Mouse (Mus musculus): ENCODE measurements at regions not wholly inside any gene's neighbourhood (a gene's known extent, or its start where the extent isn't known, plus 50 kb on each side); places are given as distances from the start of the nearest gene placed in this dataset.

DNA sequence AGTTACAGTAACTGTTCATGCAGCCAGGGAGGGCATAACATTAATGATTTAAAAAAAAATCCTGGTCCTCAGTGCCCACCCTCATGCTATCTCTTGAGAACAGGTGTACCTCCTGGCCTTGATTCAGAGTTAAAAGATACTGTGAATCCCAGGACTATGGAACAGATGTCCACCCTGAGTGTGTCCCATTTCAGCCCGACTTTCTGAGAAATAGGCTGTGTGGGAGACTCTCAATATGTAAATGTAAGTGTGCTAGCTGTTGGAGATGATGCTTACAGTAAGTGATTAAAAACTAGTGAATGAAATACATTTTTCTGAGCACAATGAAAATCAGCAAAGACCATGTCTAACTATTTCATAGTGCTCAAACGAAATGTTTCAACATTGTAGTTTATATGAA, 219.2 kb downstream of the Etaa1 start:
- DNase-seq (ENCODE audit: low read depth, low spot score), result no peak

GRCm38 (mm10) chr11:17738879-17739278, 214.8 kb downstream of the Etaa1 start:
- DNase-seq (ENCODE audit: low read depth, low spot score), result no peak

DNA sequence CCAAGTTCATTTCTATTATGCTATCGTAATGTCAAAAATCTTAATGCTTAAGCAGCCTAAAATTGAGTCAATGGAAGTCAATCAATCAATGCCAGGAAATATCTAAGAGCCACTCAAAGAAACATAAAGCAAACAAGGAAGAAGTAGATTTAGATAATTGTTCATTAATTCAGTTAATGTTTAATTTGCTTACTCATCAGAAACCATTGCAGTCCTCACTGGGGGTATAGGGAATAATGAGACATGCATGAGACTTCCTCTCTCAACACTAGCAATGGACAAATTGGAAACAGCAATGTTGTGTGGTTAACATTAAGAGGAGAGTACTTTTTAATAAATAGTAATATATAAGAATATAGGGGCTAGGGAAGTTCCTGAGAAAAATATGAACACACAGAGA, 209.9 kb downstream of the Etaa1 start:
- no peak for DNase-seq (ENCODE audit: low read depth, low spot score)

GRCm38 (mm10) chr11:17750345-17750744, 203.3 kb downstream of the Etaa1 start:
- peak; percentile 23 for DNase-seq (ENCODE audit: low read depth, low spot score)

GRCm38 (mm10) chr11:17759224-17759623, 194.5 kb downstream of the Etaa1 start:
- no peak for DNase-seq (ENCODE audit: low read depth, low spot score)

- DNase-seq (ENCODE audit: low read depth, low spot score), result no peak
These were observed 190.3 kb downstream of the Etaa1 start for GRCm38 (mm10) chr11:17763411-17763810.

- no peak for DNase-seq (ENCODE audit: low read depth, low spot score)
These were observed 189.5 kb downstream of the Etaa1 start for GRCm38 (mm10) chr11:17764146-17764545.

DNA sequence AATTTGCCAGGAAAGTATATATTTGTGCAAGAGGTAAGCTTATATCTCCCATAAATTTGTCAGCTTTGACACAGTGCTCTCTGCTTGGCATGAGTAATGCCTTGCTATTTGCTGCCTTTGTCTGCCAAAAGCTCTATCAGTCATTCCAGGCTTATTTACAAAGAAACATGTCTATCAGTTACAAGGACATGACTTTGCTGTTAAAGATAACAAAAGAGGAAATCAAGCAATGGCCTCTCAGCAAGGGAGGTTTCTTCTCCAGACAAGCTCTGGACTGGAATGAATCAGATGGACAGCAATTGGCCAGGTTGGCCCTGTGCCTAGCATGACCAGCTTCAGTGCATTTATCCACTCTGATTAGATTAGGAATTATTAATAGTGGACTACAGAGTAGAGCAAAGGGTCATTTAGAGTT, 185.3 kb downstream of the Etaa1 start:
- DNase-seq (ENCODE audit: low read depth, low spot score), result peak; percentile 19

- no peak for DNase-seq (ENCODE audit: low read depth, low spot score)
These were observed 184.7 kb downstream of the Etaa1 start for GRCm38 (mm10) chr11:17768837-17769466.

DNA sequence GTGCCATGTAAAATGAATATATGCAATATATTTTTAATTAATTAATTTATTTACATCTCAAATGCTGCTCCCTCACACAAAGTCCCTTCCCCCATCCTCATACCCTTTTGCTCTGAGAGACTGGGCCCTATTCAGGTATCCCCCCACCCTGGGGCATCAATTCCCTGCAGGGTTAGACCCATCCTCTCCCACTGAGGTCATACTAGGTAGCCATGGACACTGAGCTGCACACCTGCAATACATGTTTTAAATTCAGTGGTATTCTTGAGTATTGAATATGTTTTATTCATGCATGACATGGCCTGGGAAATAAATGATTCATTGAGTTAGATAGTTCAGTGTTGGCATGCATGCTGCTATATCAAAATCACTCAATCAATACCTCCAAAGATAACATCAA, 156.0 kb downstream of the Etaa1 start:
- no peak for DNase-seq (ENCODE audit: low read depth, low spot score)

- DNase-seq (ENCODE audit: low read depth, low spot score), result no peak
These were observed 145.8 kb downstream of the Etaa1 start for GRCm38 (mm10) chr11:17807851-17808250.

DNA sequence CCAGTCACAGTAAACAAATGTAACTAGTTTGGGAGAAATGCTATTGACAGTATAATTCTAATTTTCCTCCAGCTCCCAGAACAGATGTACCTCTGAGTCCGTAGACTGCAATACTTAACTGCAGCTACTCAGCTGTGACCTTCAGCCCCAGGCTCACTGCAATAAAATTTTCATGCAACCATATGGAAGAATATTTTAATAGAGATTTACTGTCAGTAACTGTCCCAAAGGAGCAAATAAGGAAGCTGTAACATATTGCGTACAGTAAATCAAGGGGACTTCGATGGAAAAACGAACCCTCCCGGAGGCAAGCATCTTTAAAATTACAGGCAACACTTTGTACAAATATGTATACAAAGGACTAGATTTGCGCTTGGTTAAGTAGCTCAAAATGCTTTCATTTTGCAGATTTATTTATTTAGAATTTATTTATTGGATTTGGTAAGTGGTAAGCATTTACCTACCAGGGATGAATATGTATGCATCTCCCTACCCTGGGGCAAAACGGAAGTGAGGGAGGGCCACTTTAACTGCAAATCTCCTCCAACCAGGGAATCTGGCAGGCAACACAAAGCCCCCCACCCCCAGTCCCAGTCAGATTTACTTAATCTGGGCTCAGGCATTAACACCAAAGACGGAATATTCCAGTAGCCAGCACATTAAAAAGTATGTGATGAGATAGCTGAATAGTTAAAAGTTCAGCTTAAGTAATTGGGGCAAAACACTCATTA, 141.7 kb downstream of the Etaa1 start:
- DNase-seq (ENCODE audit: low read depth, low spot score), result no peak

- no peak for DNase-seq (ENCODE audit: low read depth, low spot score)
These were observed 111.0 kb downstream of the Etaa1 start for GRCm38 (mm10) chr11:17842642-17843041.

GRCm38 (mm10) chr11:17852405-17852804, 101.3 kb downstream of the Etaa1 start:
- DNase-seq (ENCODE audit: low read depth, low spot score), result no peak

DNA sequence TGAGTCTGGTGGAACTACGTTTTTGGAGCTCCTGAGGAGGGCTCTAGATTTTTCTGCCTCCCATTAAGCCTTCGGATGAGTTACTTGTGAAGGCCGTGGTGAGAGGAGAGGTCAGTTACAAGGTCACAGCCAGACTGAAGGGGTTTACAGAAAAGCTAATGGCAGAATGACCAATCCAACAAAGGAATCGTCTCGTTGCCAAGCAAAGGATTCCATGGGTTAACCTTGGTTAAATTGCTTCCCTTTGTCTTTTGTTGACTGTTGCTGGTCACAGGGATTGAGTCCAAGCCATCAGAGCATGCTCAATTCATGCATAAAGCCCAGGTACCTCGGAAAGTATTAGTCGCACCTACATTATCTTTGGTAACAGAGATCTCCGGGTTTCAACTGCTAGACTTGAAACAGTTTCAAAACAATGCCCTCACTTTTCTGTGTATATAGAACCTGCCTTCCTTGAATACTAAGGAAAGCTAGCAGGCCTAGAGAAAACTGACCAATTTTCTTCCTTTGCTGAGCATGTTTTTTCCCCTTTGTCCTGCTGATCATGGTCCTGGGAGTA, 100.3 kb downstream of the Etaa1 start:
- DNase-seq (ENCODE audit: low read depth, low spot score), result no peak

DNA sequence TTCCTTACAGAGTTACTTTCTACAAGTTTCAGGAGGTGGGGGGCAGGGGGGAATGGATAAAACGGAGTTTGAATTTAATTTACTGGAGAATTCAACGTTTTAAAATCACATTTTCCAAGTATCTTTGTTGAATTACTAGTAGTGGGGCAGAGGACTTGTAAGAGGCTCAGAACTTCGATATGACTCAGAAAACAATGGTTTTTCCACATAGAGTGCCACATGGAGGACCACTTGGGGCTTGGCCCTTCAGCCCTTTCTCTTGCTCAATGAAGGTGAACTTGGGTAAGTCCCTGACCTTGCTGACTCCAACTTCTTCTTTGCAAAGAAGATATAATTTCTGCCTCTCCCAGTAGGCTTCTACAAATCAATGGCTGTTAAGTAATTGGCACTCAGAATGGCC, 99.8 kb downstream of the Etaa1 start:
- no peak for DNase-seq (ENCODE audit: low read depth, low spot score)

DNA sequence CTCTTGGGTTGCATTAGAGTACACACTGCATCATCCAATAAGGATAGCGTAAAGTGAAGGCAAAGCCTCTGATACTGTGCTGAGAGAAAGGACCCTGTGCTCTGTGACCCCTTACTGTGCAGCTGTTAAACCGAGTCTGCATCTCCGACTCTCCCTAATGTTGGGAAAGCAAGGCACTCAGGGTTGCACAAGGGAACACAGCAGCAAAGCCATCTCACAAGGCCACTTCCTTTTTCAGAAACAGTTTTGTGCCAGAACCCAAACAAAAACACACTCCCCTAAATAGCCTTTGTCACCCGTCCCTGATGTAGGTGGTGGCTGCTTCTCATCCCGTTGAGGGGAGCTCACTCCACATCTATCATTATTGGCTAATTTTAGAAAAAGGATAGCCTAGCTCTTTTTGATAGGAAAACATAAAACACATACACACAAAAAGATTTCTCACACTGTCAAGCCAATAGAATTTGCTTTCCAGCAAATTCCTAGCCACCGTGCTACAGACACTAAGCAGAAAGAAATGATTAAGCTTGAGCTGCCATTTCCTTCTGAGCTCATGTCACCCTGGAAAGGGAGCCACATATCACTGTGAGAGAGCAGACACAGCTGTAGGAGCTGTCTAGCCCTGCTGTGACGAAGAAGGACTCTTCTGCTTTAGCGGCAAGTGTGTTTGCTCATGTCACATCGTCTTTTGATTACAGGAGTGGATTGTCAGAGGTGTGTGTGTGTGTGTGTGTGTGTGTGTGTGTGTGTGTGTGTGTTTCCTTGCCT, 94.1 kb downstream of the Etaa1 start:
- no peak for DNase-seq (ENCODE audit: low read depth, low spot score)

GRCm38 (mm10) chr11:17864833-17865397, 88.8 kb downstream of the Etaa1 start:
- no peak for DNase-seq (ENCODE audit: low read depth, low spot score)

DNA sequence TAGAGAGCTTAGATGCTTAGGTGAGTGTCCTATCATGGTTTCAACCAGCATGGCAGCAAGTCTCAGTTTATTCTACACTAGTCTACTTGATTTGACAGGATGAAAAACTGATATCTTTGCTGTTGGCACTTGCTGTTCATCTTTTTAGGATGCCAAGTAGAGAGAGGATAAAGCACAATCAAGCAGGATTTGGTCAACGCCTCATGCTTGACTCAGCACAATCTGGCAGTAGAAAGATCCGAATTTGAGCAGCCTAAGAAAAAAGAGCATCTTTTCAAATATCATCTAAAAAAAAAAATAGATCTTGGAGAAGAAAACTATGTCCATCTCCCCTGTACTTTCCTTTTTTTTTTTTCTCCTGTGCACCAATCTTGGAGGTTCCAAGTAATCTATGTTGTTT, 83.0 kb downstream of the Etaa1 start:
- DNase-seq (ENCODE audit: low read depth, low spot score), result no peak

GRCm38 (mm10) chr11:17871920-17872319, 81.8 kb downstream of the Etaa1 start:
- DNase-seq (ENCODE audit: low read depth, low spot score), result no peak

DNA sequence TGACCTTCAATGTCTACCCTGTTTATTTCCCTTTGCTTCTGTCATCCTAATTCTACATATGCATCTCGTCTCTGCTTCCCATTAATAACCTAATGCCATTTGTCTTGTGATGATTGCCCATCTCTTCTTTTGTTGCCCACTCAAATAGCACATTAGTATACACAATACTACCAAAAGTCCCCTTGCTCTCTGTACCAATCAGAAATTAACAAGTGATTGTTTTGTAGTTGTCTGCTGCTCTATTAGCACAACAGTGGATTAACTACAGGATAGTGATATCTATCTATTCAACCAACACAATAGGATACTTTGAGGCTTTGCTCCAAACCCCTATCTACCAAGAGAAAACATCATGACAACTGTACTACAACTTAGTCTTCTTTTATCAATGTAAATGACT, 70.4 kb downstream of the Etaa1 start:
- no peak for DNase-seq (ENCODE audit: low read depth, low spot score)

Measured in retina, postnatal 7 days (tissue).